Mouse (Mus musculus): ENCODE data around the gene Gm49384. TPM values are rescaled to one million over a fixed set of nuclear protein-coding genes. Genes with fewer than 3 reads are reported as not detected.
A peak's percentile ranks its signal among the peaks of the same experiment; 100 is the strongest.

Gm49384 gene
- polyA plus RNA-seq, 1 experiment: 0.78 TPM

DNA sequence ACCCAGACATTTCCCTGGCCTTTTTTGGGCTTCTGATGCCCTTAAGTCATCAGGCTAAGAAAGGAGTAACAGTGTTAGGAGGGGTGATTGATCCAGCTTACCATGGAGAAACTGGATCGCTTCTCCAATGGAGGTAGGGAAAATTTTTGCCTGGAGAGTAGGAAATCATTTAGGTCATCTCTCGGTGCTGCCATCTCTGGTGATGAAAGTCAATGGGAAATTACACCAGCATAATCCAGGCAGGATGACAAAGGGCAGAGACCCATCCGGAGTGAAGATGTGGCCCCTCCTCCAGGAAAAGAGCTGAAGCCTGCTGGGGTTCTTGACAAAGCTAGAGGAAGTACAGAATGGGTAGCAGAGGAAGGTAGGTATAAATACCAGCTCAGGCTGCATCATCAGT lies 34.2 kb upstream of the Gm49384 start:
- Histone ChIP-seq H3K27me3 (replicated peaks; ENCODE audit: control insufficient read depth, insufficient read depth, low read length) (no peaks in the 10 kb centered on the region), H3K4me1 (ENCODE audit: control insufficient read depth, insufficient read depth, low read length) (no peaks in the 10 kb centered on the region), H3K27ac (ENCODE audit: insufficient read depth, low read depth, low read length) (no peak overlapping the region), H3K4me3 (ENCODE audit: insufficient read depth, low read depth, low read length) (no peak overlapping the region), H3K36me3 (ENCODE audit: control insufficient read depth, insufficient read depth, low read length) (no peaks in the 10 kb centered on the region)
- peak; percentile 19 for DNase-seq
- TF ChIP-seq CTCF (conservative IDR thresholded peaks at IDR 0.05; ENCODE audit: insufficient read depth, insufficient read length, low read depth, low read length) (no peak), POLR2A (IDR thresholded peaks at IDR 0.05; ENCODE audit: low read depth, low read length) (no peak)
- WGBS: 32% methylated on average over 3 of the region's 3 CpGs

DNA sequence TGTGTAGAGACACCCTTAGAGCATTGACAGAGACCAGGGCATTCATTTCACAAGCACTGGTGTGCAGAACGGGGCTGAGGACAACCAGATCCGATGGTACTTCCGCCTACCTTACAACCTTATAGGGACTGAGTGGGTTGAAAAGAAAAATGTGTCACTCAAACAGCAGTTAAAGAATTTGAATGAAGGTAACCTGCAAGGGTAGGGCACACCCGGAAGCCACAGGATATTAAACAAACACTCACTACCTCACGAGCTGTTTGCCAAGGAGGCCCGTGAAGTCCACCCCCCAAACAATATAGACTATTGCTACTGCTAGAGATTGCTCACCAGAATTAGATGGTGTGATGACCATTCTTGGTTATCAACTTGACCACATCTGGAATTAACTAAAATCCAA lies 31.7 kb upstream of the Gm49384 start:
- Histone ChIP-seq H3K4me1 (ENCODE audit: control insufficient read depth, insufficient read depth, low read length) (no peaks in the 10 kb centered on the region), H3K27ac (ENCODE audit: insufficient read depth, low read depth, low read length) (no peak overlapping the region), H3K27me3 (replicated peaks; ENCODE audit: control insufficient read depth, insufficient read depth, low read length) (no peaks in the 10 kb centered on the region), H3K4me3 (ENCODE audit: insufficient read depth, low read depth, low read length) (no peak overlapping the region), H3K36me3 (ENCODE audit: control insufficient read depth, insufficient read depth, low read length) (no peaks in the 10 kb centered on the region)
- no peak for DNase-seq
- TF ChIP-seq CTCF (conservative IDR thresholded peaks at IDR 0.05; ENCODE audit: insufficient read depth, insufficient read length, low read depth, low read length) (no peak), POLR2A (IDR thresholded peaks at IDR 0.05; ENCODE audit: low read depth, low read length) (no peak)
- WGBS: 94% methylated on average over 6 of the region's 6 CpGs

DNA sequence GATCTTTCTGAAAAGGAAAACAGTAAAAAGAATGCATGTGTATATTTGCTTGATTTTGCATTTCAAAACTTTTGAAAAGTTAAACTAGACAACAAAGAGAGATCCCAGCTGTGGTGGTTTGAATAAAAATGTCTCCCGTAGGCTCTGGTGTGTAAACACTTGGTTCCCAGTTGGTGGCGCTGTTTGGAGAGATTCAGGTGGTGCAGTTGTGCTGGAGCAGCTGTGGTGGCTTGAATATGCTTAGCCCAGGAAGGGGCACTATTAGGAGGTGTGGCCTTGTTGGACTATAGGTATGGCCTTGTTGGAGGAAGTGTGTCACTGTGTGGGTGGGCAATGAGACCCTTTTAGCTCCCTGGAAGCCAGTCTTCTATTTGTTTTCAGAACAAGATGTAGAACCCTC lies 25.2 kb upstream of the Gm49384 start:
- Histone ChIP-seq H3K4me1 (ENCODE audit: control insufficient read depth, insufficient read depth, low read length) (no peaks in the 10 kb centered on the region), H3K27me3 (replicated peaks; ENCODE audit: control insufficient read depth, insufficient read depth, low read length) (no peaks in the 10 kb centered on the region), H3K27ac (ENCODE audit: insufficient read depth, low read depth, low read length) (no peak overlapping the region), H3K4me3 (ENCODE audit: insufficient read depth, low read depth, low read length) (no peak overlapping the region), H3K36me3 (ENCODE audit: control insufficient read depth, insufficient read depth, low read length) (no peaks in the 10 kb centered on the region)
- 71% methylated on average over 2 of the region's 2 CpGs for WGBS
- no peak for DNase-seq
- no peak for TF ChIP-seq POLR2A (IDR thresholded peaks at IDR 0.05; ENCODE audit: low read depth, low read length)
- TF ChIP-seq CTCF (conservative IDR thresholded peaks at IDR 0.05; ENCODE audit: insufficient read depth, insufficient read length, low read depth, low read length): peak; percentile 21; the same call in 1 of the 2 replicates

- peak within 1 kb of the TSS; percentile 24; the same call in 1 of the 2 replicates for H3K27ac ChIP-seq (ENCODE audit: insufficient read depth, low read depth, low read length)
These were observed 23.9 kb upstream of the Gm49384 start, which contains the start of gene Pole2 for GRCm38 (mm10) chr12:69227776-69228466. Gene Pole2, minus strand, starts transcription at chr12:69228195.

DNA sequence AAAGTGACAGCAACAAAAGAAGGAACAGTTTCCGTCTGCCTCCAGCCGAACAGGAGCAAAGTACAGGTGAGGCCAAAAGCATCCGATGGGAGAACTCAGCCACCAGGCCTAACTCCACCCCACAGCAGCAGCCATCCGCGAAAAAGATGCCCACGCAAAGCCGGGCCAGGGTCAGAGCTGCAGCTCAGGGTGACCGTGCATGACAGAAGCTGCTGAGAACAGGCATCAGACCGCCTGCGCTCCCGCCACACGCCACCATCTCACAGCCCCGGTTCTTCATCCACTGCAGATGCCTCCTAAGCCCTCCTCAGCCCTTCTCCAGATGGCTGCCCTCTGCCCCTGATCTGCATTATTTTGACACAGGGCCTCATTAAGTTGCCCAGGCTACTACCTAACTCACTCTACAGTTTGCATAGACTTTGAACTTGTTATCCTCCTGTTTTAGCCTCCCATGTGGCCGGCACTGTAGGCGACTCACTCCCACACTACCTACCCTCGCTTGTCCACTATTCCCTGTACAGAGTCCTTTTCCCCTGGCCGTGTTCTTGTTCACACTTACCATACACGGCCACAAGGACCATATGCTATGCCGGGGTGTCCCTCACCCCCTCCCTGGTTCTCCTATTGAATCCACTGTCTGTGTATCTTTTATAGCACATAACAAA lies 16.7 kb upstream of the Gm49384 start:
- 50% methylated on average over 19 of the region's 19 CpGs for WGBS
- DNase-seq: peak; percentile 51
- H3K27me3 ChIP-seq (replicated peaks; ENCODE audit: control insufficient read depth, insufficient read depth, low read length): no peaks in the 10 kb centered on the region
- H3K36me3 ChIP-seq (ENCODE audit: control insufficient read depth, insufficient read depth, low read length): no peaks in the 10 kb centered on the region
- no peaks in the 10 kb centered on the region for H3K4me1 ChIP-seq (ENCODE audit: control insufficient read depth, insufficient read depth, low read length)
- no peak overlapping the region for H3K27ac ChIP-seq (ENCODE audit: insufficient read depth, low read depth, low read length)
- no peak for TF ChIP-seq CTCF (conservative IDR thresholded peaks at IDR 0.05; ENCODE audit: insufficient read depth, insufficient read length, low read depth, low read length)
- TF ChIP-seq POLR2A (IDR thresholded peaks at IDR 0.05; ENCODE audit: low read depth, low read length): no peak
- H3K4me3 ChIP-seq (ENCODE audit: insufficient read depth, low read depth, low read length): no peak overlapping the region

More at GRCm38 (mm10) chr12:69227776-69228466, 23.9 kb upstream of the Gm49384 start, which contains the start of gene Pole2:
- peak; percentile 92 for DNase-seq
- no peaks in the 10 kb centered on the region for H3K27me3 ChIP-seq (replicated peaks; ENCODE audit: control insufficient read depth, insufficient read depth, low read length)
- H3K4me3 ChIP-seq (ENCODE audit: insufficient read depth, low read depth, low read length): peak within 1 kb of the TSS; percentile 70
- TF ChIP-seq CTCF (conservative IDR thresholded peaks at IDR 0.05; ENCODE audit: insufficient read depth, insufficient read length, low read depth, low read length): no peak
- no peak for TF ChIP-seq POLR2A (IDR thresholded peaks at IDR 0.05; ENCODE audit: low read depth, low read length)
- WGBS: under 1% methylated on average over 37 of the region's 37 CpGs
- no peaks in the 10 kb centered on the region for H3K36me3 ChIP-seq (ENCODE audit: control insufficient read depth, insufficient read depth, low read length)
- H3K4me1 ChIP-seq (ENCODE audit: control insufficient read depth, insufficient read depth, low read length): no peaks in the 10 kb centered on the region

GRCm38 (mm10) chr12:69216587-69216986 lies 12.5 kb upstream of the Gm49384 start:
- no peak overlapping the region for H3K27ac ChIP-seq (ENCODE audit: insufficient read depth, low read depth, low read length)
- H3K36me3 ChIP-seq (ENCODE audit: control insufficient read depth, insufficient read depth, low read length): no peaks in the 10 kb centered on the region
- TF ChIP-seq CTCF (conservative IDR thresholded peaks at IDR 0.05; ENCODE audit: insufficient read depth, insufficient read length, low read depth, low read length): no peak
- no peak for TF ChIP-seq POLR2A (IDR thresholded peaks at IDR 0.05; ENCODE audit: low read depth, low read length)
- H3K4me3 ChIP-seq (ENCODE audit: insufficient read depth, low read depth, low read length): no peak overlapping the region
- H3K4me1 ChIP-seq (ENCODE audit: control insufficient read depth, insufficient read depth, low read length): no peaks in the 10 kb centered on the region
- no peak for DNase-seq
- WGBS: 98% methylated on average over 7 of the region's 7 CpGs
- H3K27me3 ChIP-seq (replicated peaks; ENCODE audit: control insufficient read depth, insufficient read depth, low read length): no peaks in the 10 kb centered on the region

All from kidney, adult 2 months (tissue).